Mouse (Mus musculus) lung, embryonic 16.5 days (tissue): ENCODE measurements around the gene Hyls1. TPM values are rescaled to one million over a fixed set of nuclear protein-coding genes. Genes with fewer than 3 reads are reported as not detected.

Experiments used
- ATAC-seq: fragments of 200-750 bp; cut with Nextera tagmentation; 2 replicates; pipeline ENCODE4 v1.8.0; 2017; ENCODE audit warnings: low read depth, mild to moderate bottlenecking, moderate library complexity
- H3K27ac ChIP-seq: fragments of 300-500 bp; sonication (generic); 2 replicates; pipeline ENCODE4 v1.5.1; 2014; ENCODE audit warnings: mild to moderate bottlenecking, control low read depth, low read length
- H3K27me3 ChIP-seq: fragments of 300-500 bp; sonication (generic); 2 replicates; pipeline ENCODE4 v1.6.1; 2014; ENCODE audit warnings: low read depth, low read length, mixed read lengths; ENCODE audit not compliant: control insufficient read depth, insufficient read depth
- H3K36me3 ChIP-seq: fragments of 300-500 bp; sonication (generic); 2 replicates; pipeline ENCODE4 v1.6.1; 2014; ENCODE audit warnings: low read length; ENCODE audit not compliant: control insufficient read depth, insufficient read depth
- H3K4me1 ChIP-seq: fragments of 300-500 bp; sonication (generic); replicated peaks from 2 replicates; pipeline ENCODE4 v1.6.1; 2014; ENCODE audit warnings: low read length, mixed read lengths; ENCODE audit not compliant: control insufficient read depth, insufficient read depth
- H3K4me2 ChIP-seq: fragments of 300-500 bp; sonication (generic); 2 replicates; pipeline ENCODE4 v1.6.1; 2014; ENCODE audit warnings: low read depth, low read length, control low read depth
- H3K4me3 ChIP-seq: fragments of 300-500 bp; sonication (generic); 2 replicates; pipeline ENCODE4 v1.5.1; 2014; ENCODE audit warnings: mild to moderate bottlenecking, low read length, control low read depth
- H3K9ac ChIP-seq: fragments of 300-500 bp; sonication (generic); 2 replicates; pipeline ENCODE4 v1.6.1; 2014; ENCODE audit warnings: low read length, control low read depth
- H3K9me3 ChIP-seq: fragments of 300-500 bp; sonication (generic); 2 replicates; pipeline ENCODE4 v1.6.1; 2016; ENCODE audit warnings: low read length; ENCODE audit not compliant: control insufficient read depth
- WGBS: fragments of 180-500 bp; shearing (Covaris S2); extraction: QIAGEN DNeasy Blood & Tissue Kit; methylation state at CpG from one replicate; pipeline ENCODE4 v1.1.7; 2014; 5-methylcytosine and 5-hydroxymethylcytosine counted together
- polyA plus RNA-seq: library from polyadenylated mRNA; unstranded; fragments of >200 nt; fragmentation: Nextera tagmentation; extraction: Ambion mirVana; gene quantifications from 2 replicates; pipeline ENCODE4 v1.2.1, GENCODE M21; 2015

Gene Hyls1
- polyA plus RNA-seq, 1 experiment from 2014 or later: 25.1 TPM

DNA sequence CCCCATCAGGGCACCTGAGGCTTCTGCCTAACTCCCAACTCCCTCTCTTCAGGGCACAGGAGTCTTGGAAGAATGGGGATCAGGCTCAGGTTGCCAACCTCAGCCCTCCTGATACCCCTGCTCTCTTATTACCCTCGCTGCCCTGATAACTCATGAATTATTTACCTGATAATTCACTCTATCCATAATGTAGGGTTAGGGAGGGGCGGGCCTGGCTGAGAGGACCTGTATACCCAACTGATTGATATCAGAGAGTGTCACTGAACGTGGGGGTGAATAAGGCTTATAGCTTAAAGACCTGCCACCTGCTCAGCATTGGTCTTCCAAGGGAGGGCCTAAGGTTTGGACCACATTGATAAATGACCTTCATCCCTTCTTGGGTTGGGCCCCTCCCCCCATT, 52.0 kb downstream of the Hyls1 start, which contains the start of gene Gm1113:
Gene Gm1113 (minus strand): TSS at position 101 of the 400 bp plus-strand sequence.
- H3K27me3 ChIP-seq: no peaks in the 10 kb centered on the region
- ATAC-seq: no peak
- WGBS: 76% methylated on average over 3 of the region's 3 CpGs

GRCm38 (mm10) chr9:35516711-35517110, 53.5 kb downstream of the Hyls1 start:
- no peak overlapping the region for H3K4me2 ChIP-seq
- H3K27ac ChIP-seq: no peak overlapping the region
- no peaks in the 10 kb centered on the region for H3K4me1 ChIP-seq
- WGBS: 87% methylated on average over 15 of the region's 16 CpGs
- H3K36me3 ChIP-seq: no peaks in the 10 kb centered on the region
- no peaks in the 10 kb centered on the region for H3K27me3 ChIP-seq
- H3K4me3 ChIP-seq: no peak overlapping the region
- H3K9ac ChIP-seq: no peak overlapping the region
- ATAC-seq: no peak
- no peaks in the 10 kb centered on the region for H3K9me3 ChIP-seq

More for the DNA sequence above, 52.0 kb downstream of the Hyls1 start, which contains the start of gene Gm1113:
- no peak within 1 kb of the TSS for H3K27ac ChIP-seq
- no peaks in the 10 kb centered on the region for H3K9me3 ChIP-seq
- no peaks in the 10 kb centered on the region for H3K36me3 ChIP-seq
- peaks cover 4% of the 10 kb centered on the region for H3K4me1 ChIP-seq
- no peak within 1 kb of the TSS for H3K4me2 ChIP-seq
- H3K4me3 ChIP-seq: no peak within 1 kb of the TSS
- no peak within 1 kb of the TSS for H3K9ac ChIP-seq

GRCm38 (mm10) chr9:35516182-35516581, 54.0 kb downstream of the Hyls1 start:
- no peak overlapping the region for H3K4me3 ChIP-seq
- no peak for ATAC-seq
- 72% methylated on average over 5 of the region's 5 CpGs for WGBS

GRCm38 (mm10) chr9:35513900-35514299, 56.3 kb downstream of the Hyls1 start:
- Histone ChIP-seq H3K27me3 (peaks cover 9% of the 10 kb centered on the region; the same call in 1 of the 2 replicates), H3K9me3 (no peaks in the 10 kb centered on the region), H3K27ac (no peak overlapping the region), H3K9ac (no peak overlapping the region), H3K4me3 (no peak overlapping the region), H3K4me2 (no peak overlapping the region), H3K36me3 (no peaks in the 10 kb centered on the region), H3K4me1 (no peaks in the 10 kb centered on the region)
- WGBS: 69% methylated on average over 4 of the region's 4 CpGs
- no peak for ATAC-seq

More at GRCm38 (mm10) chr9:35516182-35516581, 54.0 kb downstream of the Hyls1 start:
- Histone ChIP-seq H3K9ac (no peak overlapping the region), H3K36me3 (no peaks in the 10 kb centered on the region), H3K27me3 (peaks cover 2% of the 10 kb centered on the region; the same call in 1 of the 2 replicates), H3K4me1 (no peaks in the 10 kb centered on the region), H3K4me2 (no peak overlapping the region), H3K27ac (no peak overlapping the region), H3K9me3 (no peaks in the 10 kb centered on the region)

Other genes with a start within 250 kb of the Hyls1 start
- gene Cdon, start 149.3 kb downstream of the Hyls1 start, polyA plus RNA-seq: 3.2 and 3.6 TPM in 2 replicates
- gene Gm1113, start 52.1 kb downstream of the Hyls1 start, polyA plus RNA-seq: not detected in 2 replicates
- 0.67 and 0.77 TPM in 2 replicates for gene Ddx25, start 11.9 kb downstream of the Hyls1 start, polyA plus RNA-seq
- gene Pus3, start 11.8 kb downstream of the Hyls1 start, polyA plus RNA-seq: 13.9 and 14.1 TPM in 2 replicates
- 0.30 and 0.72 TPM in 2 replicates for gene Pate2, start 114 bp downstream of the Hyls1 start, polyA plus RNA-seq
- not detected in 2 replicates for gene Pate4, start 41.5 kb upstream of the Hyls1 start, polyA plus RNA-seq
- not detected in 2 replicates for gene Pate3, start 77.8 kb upstream of the Hyls1 start, polyA plus RNA-seq
- gene Pate1, start 117.0 kb upstream of the Hyls1 start, polyA plus RNA-seq: not detected in 2 replicates
- not detected in 2 replicates for gene Gm17677, start 170.7 kb upstream of the Hyls1 start, polyA plus RNA-seq
- not detected in 2 replicates for gene Gm17727, start 207.7 kb upstream of the Hyls1 start, polyA plus RNA-seq
- not detected in 2 replicates for gene Gm27235, start 219.7 kb upstream of the Hyls1 start, polyA plus RNA-seq
- not detected in 2 replicates for gene D730048I06Rik, start 219.7 kb upstream of the Hyls1 start, polyA plus RNA-seq